8 mouse cellular contexts compared by ENCODE assay signal in genomic region chr9:37932519-37932918, GRCm38 (mm10). TPM values are rescaled to one million over a fixed set of nuclear protein-coding genes. Genes with fewer than 3 reads are reported as not detected.
DNase-seq lines count a peak whose midpoint lies in the region; ATAC-seq lines count a peak whose summit lies in the region.

No protein-coding gene starts in this region.

- no peaks in the 10 kb centered on the region for H3K27me3 ChIP-seq in forebrain, embryonic 10.5 days (ENCODE audit: poor library complexity, severe bottlenecking)
- H3K27me3 ChIP-seq in hindbrain, embryonic 13.5 days, result no peaks in the 10 kb centered on the region

- H3K4me2 ChIP-seq in hindbrain, embryonic 13.5 days, result no peak overlapping the region

- H3K27ac ChIP-seq in forebrain, embryonic 10.5 days, result no peak overlapping the region
- H3K27ac ChIP-seq in hindbrain, embryonic 13.5 days, result no peak overlapping the region

- no peaks in the 10 kb centered on the region for H3K9me3 ChIP-seq in forebrain, embryonic 10.5 days
- H3K9me3 ChIP-seq in hindbrain, embryonic 13.5 days, result no peaks in the 10 kb centered on the region

- no peaks in the 10 kb centered on the region for H3K36me3 ChIP-seq in forebrain, embryonic 10.5 days (replicated peaks)
- H3K36me3 ChIP-seq in hindbrain, embryonic 13.5 days, result no peaks in the 10 kb centered on the region

- H3K4me1 ChIP-seq in forebrain, embryonic 10.5 days, result no peaks in the 10 kb centered on the region
- no peaks in the 10 kb centered on the region for H3K4me1 ChIP-seq in hindbrain, embryonic 13.5 days (replicated peaks)

- H3K9ac ChIP-seq in hindbrain, embryonic 13.5 days, result no peak overlapping the region

- DNase-seq in cerebellum, adult 11 months, result peak; percentile 6
- DNase-seq in brain, embryonic 18.5 days (ENCODE audit: low read depth, low spot score), result peak; percentile 62
- DNase-seq in forebrain, embryonic 10.5 days (ENCODE audit: extremely low spot score, low spot score), result peak; percentile 31
- peak; percentile 73 for DNase-seq in layer of hippocampus, adult 9-10 months (ENCODE audit: low spot score)
- DNase-seq in right cerebral cortex, postnatal 25 days, result peak; percentile 73

- ATAC-seq in cerebellum, adult (ENCODE audit: insufficient number of reproducible peaks, low FRiP score, low TSS enrichment), result no peak
- ATAC-seq in hindbrain, embryonic 13.5 days (ENCODE audit: low FRiP score), result peak; percentile 88
- ATAC-seq in megakaryocyte progenitor cell, adult 5-6 weeks (replicated peaks; ENCODE audit: poor library complexity), result peak; percentile 99

- 8% methylated on average over 11 of the region's 11 CpGs for WGBS in forebrain, embryonic 10.5 days
- WGBS in hindbrain, embryonic 13.5 days, result 7% methylated on average over 11 of the region's 11 CpGs

- no peak overlapping the region for H3K4me3 ChIP-seq in forebrain, embryonic 10.5 days
- no peak overlapping the region for H3K4me3 ChIP-seq in hindbrain, embryonic 13.5 days

RNA-seq across cellular contexts. Expression of gene Olfr878, which starts 14.9 kb away (rescaled TPM):
- polyA plus RNA-seq in forebrain, embryonic 10.5 days (2016; fragmentation: Nextera tagmentation; extraction: Ambion mirVana), result not detected in 2 replicates
- polyA plus RNA-seq in hindbrain, embryonic 13.5 days (2015; fragmentation: Nextera tagmentation; extraction: Ambion mirVana), result not detected in 2 replicates
- total RNA-seq in megakaryocyte progenitor cell, adult 5-6 weeks (2015), result not detected in 2 replicates
- total RNA-seq in megakaryocyte progenitor cell, adult 5-6 weeks (2017), result not detected in 2 replicates

RNA-seq across cellular contexts. Expression of gene Olfr145, which starts 36.0 kb away (rescaled TPM):
- polyA plus RNA-seq in forebrain, embryonic 10.5 days (2016; fragmentation: Nextera tagmentation; extraction: Ambion mirVana), result not detected in 2 replicates
- not detected in 2 replicates for polyA plus RNA-seq in hindbrain, embryonic 13.5 days (2015; fragmentation: Nextera tagmentation; extraction: Ambion mirVana)
- total RNA-seq in megakaryocyte progenitor cell, adult 5-6 weeks (2015), result not detected in 2 replicates
- total RNA-seq in megakaryocyte progenitor cell, adult 5-6 weeks (2017), result not detected in 2 replicates

RNA-seq across cellular contexts. Expression of gene Olfr881, which starts 59.1 kb away (rescaled TPM):
- polyA plus RNA-seq in forebrain, embryonic 10.5 days (2016; fragmentation: Nextera tagmentation; extraction: Ambion mirVana), result not detected in 2 replicates
- not detected in 2 replicates for polyA plus RNA-seq in hindbrain, embryonic 13.5 days (2015; fragmentation: Nextera tagmentation; extraction: Ambion mirVana)
- not detected in 2 replicates for total RNA-seq in megakaryocyte progenitor cell, adult 5-6 weeks (2015)
- not detected in 2 replicates for total RNA-seq in megakaryocyte progenitor cell, adult 5-6 weeks (2017)

Comparison
In these comparisons a context has a peak if more than half of its experiments do, and no peak if none do; other contexts are left out.
1. DNase-seq: peak in every context shown above with its lines; median percentile 73 in layer of hippocampus, adult 9-10 months; 73 in right cerebral cortex, postnatal 25 days; 62 in brain, embryonic 18.5 days; 31 in forebrain, embryonic 10.5 days; 6 in cerebellum, adult 11 months.